Mouse (Mus musculus) lung, adult 18-20 months (tissue): ENCODE data around the gene Rfc1.
"Not testable (repeated sequence)": the region's sequence is repeated elsewhere in the genome, so short reads cannot be mapped to it uniquely, and the experiment has no call there.

Experiments
- DNase-seq, 2 experiments: peaks; one replicate each; pipeline ENCODE4 v3.0.0; 2022; ENCODE audit warnings: mixed read lengths in 2 of 2

Gene Rfc1

DNA sequence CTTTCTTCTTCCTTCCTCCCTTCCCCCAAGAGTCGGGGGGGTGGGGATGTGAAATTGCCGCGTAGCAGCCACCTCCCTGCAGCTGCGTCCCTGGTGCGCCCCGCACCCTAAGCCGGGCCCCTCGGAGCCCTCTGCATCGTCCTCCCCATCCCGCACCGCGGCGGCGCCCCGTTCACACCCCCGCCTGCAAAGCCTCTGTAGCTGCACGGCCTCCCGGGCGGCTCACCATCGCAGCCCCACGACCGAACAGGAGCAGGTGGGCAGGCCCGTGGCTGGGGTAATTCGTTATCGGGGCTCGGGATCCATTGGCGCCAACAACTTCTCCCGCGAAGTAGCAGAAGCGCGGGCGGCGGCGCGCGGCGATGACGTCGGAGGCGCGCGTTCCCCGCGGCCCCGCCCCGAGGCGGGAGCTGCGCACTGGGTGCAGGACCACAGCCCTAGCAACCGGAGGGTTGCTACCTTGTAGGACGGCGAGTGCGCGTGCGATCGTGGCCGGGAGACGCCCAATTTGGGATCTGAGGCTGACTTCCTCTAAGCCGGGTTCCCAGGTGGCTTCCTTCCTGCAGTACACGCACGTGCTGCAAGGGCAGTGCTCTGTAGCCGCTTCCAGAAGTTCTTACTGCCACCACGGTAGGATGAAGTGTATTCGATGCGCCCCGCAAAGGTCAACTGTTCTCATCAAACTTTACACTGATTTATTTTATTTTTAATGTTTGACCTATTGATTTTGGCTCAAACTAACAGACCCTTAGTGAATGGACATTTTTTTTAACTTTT, at the start of gene Rfc1:
TSS of gene Rfc1 (minus strand) at position 373 of the 777 bp plus-strand sequence.
- peak; percentile 84 to 90 for DNase-seq

GRCm38 (mm10) chr5:65374746-65375145, 39.3 kb upstream of the Rfc1 start:
- no peak for DNase-seq

DNA sequence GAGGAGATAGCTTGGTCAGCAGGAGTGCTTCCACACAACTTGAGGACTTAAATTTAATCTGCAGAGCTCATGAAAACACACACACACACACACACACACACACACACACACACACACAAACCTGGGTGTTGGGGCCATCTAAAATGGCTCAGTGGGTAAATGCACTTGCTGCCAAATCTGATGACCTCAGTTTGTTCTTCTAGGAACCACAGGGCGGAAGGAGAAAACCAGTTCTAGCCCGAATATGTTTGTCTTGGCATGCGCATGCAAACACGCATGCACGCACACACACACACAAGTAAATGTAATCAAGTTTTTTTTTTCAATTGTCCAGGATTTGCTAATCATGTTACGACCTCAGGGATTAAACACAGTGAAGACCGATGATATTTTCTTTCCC, 36.1 kb upstream of the Rfc1 start:
- no peak for DNase-seq

GRCm38 (mm10) chr5:65367837-65368236, 32.4 kb upstream of the Rfc1 start:
- no peak for DNase-seq

- DNase-seq, result no peak
Observed at GRCm38 (mm10) chr5:65357771-65358170, 22.3 kb upstream of the Rfc1 start.

DNA sequence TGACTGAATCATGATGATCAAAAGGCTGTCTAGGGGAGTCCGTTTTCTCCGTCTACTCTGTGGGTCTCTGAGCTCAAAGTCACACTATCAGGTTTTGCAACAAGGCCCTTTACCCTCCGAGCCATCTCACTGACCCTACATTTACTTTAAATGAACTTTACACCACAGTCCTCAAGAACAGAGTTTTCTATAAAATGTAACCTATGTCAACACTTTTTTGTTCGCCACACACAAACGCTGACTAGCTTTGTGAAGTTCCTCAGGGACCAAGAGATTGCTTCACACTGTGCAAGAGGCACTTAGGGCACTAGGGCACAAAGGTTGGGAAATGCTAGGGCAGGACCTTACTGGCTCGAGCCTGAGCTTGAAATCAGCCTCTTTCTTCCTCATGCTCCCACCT, 21.4 kb upstream of the Rfc1 start:
- DNase-seq, result peak; percentile 81 to 87

- DNase-seq, result no peak
Observed at GRCm38 (mm10) chr5:65354985-65355384, 19.5 kb upstream of the Rfc1 start.

DNA sequence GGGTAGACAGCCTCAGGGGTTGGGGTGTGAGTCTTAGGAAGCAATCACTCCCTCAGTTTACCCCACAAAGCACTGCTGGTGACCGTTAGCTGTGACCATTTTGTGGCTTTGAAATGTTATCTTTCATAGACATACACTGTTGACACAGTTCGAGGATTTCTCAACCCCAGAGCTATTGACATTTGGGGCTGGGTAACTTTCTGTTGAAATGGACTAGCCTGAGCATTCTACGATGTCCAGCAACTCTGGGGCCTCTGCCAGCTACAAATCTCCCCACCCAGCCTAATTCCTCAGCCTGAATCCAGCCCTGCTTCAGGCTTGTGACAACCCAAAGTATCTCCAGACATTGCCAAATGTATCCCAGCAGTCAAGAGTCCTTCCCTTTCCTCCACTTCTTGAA, 18.6 kb upstream of the Rfc1 start:
- peak; percentile 18 to 35 for DNase-seq

DNA sequence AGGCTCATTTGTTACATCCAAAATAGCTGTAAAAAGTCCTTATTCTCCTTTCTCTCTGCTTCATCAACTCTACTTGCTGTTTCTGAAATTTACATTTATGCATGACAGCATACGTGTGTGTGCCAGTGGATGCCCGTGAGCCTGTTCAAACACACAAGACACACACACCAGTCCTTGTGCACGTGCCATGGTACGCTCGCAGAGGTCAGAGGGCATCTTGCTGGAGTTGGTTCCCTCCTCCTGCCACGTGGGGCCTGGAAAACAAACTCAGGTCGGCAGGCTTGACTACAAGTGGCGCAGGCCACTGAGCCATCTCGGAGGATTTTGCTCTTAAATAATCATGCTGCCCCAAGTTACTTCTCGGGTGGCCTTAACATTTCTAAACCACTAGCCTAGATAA, 15.0 kb upstream of the Rfc1 start:
- DNase-seq, result no peak

DNA sequence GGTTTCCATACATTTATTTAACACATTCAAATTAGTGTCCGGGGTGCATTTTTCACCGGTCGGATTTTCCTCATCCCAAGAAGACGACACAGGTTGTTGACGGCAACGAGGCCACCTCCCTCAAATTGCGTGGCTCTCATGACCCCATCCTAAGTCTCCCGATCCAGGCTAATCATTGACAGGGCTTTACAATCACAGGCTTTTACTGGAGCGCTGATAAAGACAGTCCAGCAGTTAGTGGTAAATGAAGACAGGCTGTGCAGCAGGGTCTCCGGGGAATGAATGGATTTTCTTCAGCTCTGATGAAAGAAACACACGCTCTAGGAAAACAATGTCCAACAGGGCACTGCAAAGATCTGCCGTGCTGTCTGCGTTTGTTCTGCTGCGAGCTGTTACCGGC, 12.7 kb upstream of the Rfc1 start, which contains the start of gene Klb:
TSS of gene Klb (plus strand) at position 147 of the 400 bp plus-strand sequence.
- DNase-seq, result no peak

DNA sequence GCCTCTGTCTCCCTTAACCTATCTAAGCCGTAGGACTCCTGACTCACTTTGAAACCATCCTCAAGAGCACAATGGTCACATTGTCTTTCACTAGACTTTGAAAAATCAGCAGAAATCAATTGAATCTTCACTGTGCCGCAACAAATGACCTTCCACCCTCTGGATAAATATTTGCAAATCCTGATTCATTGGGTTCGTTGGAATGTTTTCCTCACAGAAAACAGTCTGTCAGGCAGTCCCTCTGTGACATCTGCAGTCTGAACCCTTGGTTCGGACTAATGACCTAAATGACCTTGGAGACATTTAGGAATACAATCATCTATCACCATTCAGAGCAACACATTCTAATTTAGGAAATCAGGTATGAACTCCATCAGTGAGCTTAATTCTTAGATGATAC, 4.7 kb upstream of the Rfc1 start:
- DNase-seq, result no peak

GRCm38 (mm10) chr5:65338394-65338793, 2.9 kb upstream of the Rfc1 start:
- no peak for DNase-seq

DNA sequence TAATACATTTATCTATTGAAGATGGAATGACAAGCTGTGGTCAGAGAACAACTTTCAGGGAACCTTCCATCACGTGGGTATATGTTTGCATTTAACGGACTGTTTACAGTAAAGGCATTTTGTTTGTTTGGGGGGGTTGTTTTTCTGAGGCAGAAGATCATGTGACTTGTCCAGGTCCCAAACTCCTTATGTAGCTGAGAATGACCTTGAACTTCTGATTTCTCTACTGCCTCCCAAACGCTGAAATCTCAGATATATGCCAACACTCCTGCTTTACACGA, 545 bp upstream of the Rfc1 start:
- no peak for DNase-seq

DNA sequence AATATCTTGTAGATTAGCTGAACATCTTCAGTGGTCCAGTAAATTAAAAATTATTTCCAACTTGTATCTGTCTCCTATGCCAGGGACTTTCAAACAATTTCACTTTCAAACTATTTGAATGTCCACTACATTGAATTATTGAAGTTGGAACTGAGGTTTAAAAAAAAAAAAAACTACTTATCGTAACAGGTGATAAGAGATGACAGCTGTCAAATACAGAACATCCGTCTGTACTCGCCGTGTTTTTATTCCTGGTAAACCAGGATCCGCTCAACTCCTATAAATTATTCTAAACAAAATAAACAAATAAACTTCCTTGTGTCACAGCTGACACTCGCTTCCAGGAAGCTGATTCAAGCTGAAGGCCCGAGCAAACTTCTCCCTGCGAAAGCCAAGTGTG, 682 bp downstream of the Rfc1 start:
- DNase-seq, result no peak

DNA sequence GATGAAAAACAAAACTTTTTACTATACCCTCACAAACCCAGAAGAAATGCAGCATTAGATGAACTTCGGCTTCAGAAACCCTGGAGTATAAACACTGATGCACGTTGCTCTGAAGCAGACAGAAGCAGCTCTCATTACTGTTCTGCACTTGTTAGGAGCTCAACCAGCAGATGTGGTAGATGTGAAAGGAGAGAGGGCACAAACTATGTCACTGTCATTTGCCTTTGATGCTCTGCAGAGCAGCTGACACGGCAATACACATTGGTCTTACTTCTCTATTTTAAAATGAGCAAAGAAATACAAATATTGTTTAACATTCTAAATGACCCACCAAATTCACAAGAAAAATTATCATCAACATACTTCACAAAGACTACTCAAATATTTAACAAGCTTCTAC, 5.5 kb downstream of the Rfc1 start:
- no peak for DNase-seq

GRCm38 (mm10) chr5:65326212-65326611, 9.3 kb downstream of the Rfc1 start:
- no peak for DNase-seq

- no peak for DNase-seq
Observed at GRCm38 (mm10) chr5:65324758-65325355, 10.6 kb downstream of the Rfc1 start.

GRCm38 (mm10) chr5:65324271-65324670, 11.2 kb downstream of the Rfc1 start:
- DNase-seq, result no peak

DNA sequence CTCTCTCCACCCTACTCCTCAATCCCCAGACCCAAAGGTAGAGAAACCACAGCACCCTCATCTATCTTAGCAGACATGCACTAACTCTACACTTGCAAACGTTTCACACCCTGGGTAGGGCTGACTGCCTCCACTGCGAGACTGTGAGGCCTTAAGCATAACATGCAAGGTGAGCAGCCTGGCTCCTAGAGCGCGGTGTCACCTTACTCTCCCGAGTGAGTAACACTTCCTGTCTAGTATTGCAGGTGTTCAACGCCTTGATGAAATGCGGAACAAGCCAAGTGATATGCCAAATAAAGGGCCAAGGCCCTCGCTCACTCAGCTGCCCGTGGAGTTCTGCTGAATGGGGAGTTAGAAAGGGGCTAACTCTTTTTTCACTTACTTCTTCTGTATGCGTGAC, 13.3 kb downstream of the Rfc1 start:
- peak; percentile 24 to 37 for DNase-seq

- DNase-seq, result no peak
Observed at GRCm38 (mm10) chr5:65319176-65319575, 16.3 kb downstream of the Rfc1 start.

DNA sequence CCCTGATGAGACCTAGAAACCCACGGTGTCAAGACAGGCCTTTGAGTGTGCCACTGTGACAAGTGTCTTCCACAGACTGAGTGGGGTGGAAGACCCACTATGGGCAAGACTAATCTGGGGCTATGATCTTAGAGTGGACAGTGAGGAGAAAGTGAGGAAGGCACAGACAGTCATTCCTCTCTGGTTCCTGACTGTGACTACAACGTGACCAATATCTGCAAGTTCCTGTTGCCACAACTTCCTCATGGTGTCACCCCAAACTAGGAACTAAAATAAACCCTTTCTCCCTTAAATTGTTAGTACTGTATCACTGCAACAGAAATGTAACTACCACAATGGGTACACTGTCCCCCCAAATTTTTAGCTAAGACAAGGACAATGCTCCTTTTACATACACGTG, 26.6 kb downstream of the Rfc1 start:
- no peak for DNase-seq

GRCm38 (mm10) chr5:65308208-65308607, 27.3 kb downstream of the Rfc1 start:
- no peak for DNase-seq

- no peak for DNase-seq
Observed at GRCm38 (mm10) chr5:65305516-65305915, 30.0 kb downstream of the Rfc1 start.

DNA sequence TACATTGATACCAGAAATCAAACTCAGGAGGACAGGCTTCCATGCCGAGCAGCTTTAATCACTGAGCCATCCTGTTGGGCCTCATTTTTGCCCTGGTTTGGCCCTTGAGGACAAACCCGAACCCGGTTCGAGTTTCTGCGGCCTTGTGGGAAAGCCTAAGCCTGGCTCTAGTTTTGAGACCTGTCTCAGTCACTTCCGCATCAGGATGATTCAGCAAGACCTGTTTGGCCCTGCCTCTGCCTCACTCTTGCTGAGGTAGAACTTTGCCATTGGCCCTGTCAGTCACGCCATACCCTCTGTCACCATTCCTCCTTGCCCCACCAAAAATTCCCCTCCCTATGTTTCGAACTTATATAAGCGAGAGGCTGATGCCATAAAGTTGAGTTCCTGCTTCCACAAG, 35.3 kb downstream of the Rfc1 start:
- no peak for DNase-seq

DNA sequence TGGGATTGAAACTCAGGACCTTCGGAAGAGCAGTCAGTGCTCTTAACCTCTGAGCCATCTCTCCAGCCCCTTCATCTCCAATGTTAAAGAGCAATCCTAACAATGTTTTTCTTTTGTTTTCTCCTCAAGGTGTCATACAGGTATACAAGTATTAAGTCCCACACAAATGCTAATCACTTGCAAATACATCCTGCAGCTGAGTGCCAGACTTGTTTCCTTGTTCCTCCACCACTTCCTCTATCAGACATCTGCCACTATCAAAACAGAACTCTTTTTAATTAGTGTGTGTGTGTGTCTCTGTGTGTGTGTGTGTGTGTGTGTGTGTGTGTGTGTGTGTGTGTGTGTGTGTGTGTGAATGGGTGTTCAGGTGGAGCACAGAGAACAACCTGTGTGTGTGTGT, 35.8 kb downstream of the Rfc1 start:
- DNase-seq, result not testable (repeated sequence)
